Mouse (Mus musculus) embryonic facial prominence, embryonic 12.5 days (tissue): ENCODE data around the gene Mtmr12. TPM values are rescaled to one million over a fixed set of nuclear protein-coding genes. Genes with fewer than 3 reads are reported as not detected.

ENCODE experiments used
- ATAC-seq: fragments of 200-750 bp; cut with Nextera tagmentation; 2 replicates; pipeline ENCODE4 v1.8.0; 2017; ENCODE audit not compliant: insufficient number of reproducible peaks, insufficient read depth, low FRiP score, low TSS enrichment
- H3K27ac ChIP-seq: fragments of 300-500 bp; sonication (generic); 2 replicates; pipeline ENCODE4 v1.5.1; 2016; ENCODE audit warnings: mild to moderate bottlenecking
- H3K27me3 ChIP-seq: fragments of 300-500 bp; sonication (generic); 2 replicates; pipeline ENCODE4 v1.6.1; 2016; ENCODE audit warnings: mild to moderate bottlenecking, moderate library complexity
- H3K36me3 ChIP-seq: fragments of 300-500 bp; sonication (generic); 2 replicates; pipeline ENCODE4 v1.6.1; 2016; ENCODE audit warnings: mild to moderate bottlenecking
- H3K4me1 ChIP-seq: fragments of 300-500 bp; sonication (generic); 2 replicates; pipeline ENCODE4 v1.6.1; 2016
- H3K4me2 ChIP-seq: fragments of 300-500 bp; sonication (generic); replicated peaks from 2 replicates; pipeline ENCODE4 v1.6.1; 2016; ENCODE audit warnings: mild to moderate bottlenecking, moderate library complexity
- H3K4me3 ChIP-seq: fragments of 300-500 bp; sonication (generic); 2 replicates; pipeline ENCODE4 v1.5.1; 2016; ENCODE audit warnings: mild to moderate bottlenecking
- H3K9ac ChIP-seq: fragments of 300-500 bp; sonication (generic); 2 replicates; pipeline ENCODE4 v1.6.1; 2016; ENCODE audit warnings: mild to moderate bottlenecking, moderate library complexity
- H3K9me3 ChIP-seq: fragments of 300-500 bp; sonication (generic); 2 replicates; pipeline ENCODE4 v1.6.1; 2016; ENCODE audit warnings: mild to moderate bottlenecking, moderate library complexity
- WGBS: fragments of 180-500 bp; shearing (Covaris S2); methylation state at CpG from one replicate; pipeline ENCODE4 v1.1.7; 2016; 5-methylcytosine and 5-hydroxymethylcytosine counted together
- polyA plus RNA-seq: library from polyadenylated mRNA; unstranded; fragments of >200 nt; fragmentation: Nextera tagmentation; extraction: Ambion mirVana; gene quantifications from 2 replicates; pipeline ENCODE4 v1.2.1, GENCODE M21; 2016

The Mtmr12 gene
- polyA plus RNA-seq, 1 experiment from 2014 or later, result 20.1 TPM

DNA sequence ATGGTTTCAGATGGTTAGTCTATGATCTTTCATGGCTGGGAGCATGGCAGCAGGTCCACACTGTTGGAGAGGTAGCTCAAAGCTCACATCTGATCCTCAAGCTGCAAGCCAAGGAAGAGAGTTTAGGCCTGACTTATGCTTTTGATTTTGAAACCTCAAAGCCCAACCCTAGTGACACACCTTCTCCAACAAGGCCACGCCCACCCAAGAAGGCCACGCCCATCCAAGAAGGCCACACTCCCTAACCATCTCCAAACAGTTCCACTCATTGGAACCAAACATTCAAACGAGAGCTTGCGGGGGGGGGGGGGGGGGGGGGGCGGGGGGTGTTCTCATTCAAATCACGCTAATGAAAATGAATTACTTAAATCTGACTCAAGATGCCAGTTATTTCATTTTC lies 96.9 kb downstream of the Mtmr12 start:
- 71% methylated on average over 5 of the region's 6 CpGs for WGBS
- no peaks in the 10 kb centered on the region for H3K4me1 ChIP-seq
- no peak overlapping the region for H3K4me2 ChIP-seq
- no peaks in the 10 kb centered on the region for H3K36me3 ChIP-seq
- H3K4me3 ChIP-seq, result no peak overlapping the region
- H3K27ac ChIP-seq, result no peak overlapping the region
- no peaks in the 10 kb centered on the region for H3K27me3 ChIP-seq
- no peaks in the 10 kb centered on the region for H3K9me3 ChIP-seq
- ATAC-seq, result no peak
- H3K9ac ChIP-seq, result no peak overlapping the region

GRCm38 (mm10) chr15:12306188-12307071 lies 101.6 kb downstream of the Mtmr12 start:
- Histone ChIP-seq H3K4me1 (no peaks in the 10 kb centered on the region), H3K9me3 (no peaks in the 10 kb centered on the region), H3K36me3 (no peaks in the 10 kb centered on the region), H3K27ac (no peak overlapping the region), H3K27me3 (no peaks in the 10 kb centered on the region), H3K9ac (no peak overlapping the region), H3K4me2 (no peak overlapping the region), H3K4me3 (no peak overlapping the region)
- ATAC-seq, result no peak
- 52% methylated on average over 8 of the region's 8 CpGs for WGBS

DNA sequence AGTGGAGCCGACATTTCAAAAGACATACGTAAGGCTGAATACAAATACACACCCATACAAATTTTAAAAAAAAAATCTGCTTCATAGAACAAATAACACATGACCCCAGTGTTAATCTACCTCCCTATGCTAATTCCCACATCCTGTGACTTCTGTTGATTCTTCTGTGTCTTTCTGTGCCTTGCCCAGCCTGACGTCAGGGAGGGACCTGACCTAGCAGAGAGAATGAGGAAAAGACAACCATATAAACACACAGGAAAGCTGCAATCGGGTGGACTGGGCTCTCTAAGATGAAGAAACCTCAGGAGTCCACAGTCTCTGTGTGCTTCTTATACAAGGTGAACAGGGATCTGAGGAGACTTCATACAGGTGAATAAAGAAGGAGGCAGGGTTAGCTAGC lies 102.3 kb downstream of the Mtmr12 start:
- 70% methylated on average over 4 of the region's 4 CpGs for WGBS
- no peaks in the 10 kb centered on the region for H3K36me3 ChIP-seq
- no peak for ATAC-seq
- no peak overlapping the region for H3K4me3 ChIP-seq
- H3K9me3 ChIP-seq, result no peaks in the 10 kb centered on the region
- H3K27me3 ChIP-seq, result no peaks in the 10 kb centered on the region
- H3K27ac ChIP-seq, result no peak overlapping the region
- no peaks in the 10 kb centered on the region for H3K4me1 ChIP-seq
- H3K4me2 ChIP-seq, result no peak overlapping the region
- no peak overlapping the region for H3K9ac ChIP-seq

DNA sequence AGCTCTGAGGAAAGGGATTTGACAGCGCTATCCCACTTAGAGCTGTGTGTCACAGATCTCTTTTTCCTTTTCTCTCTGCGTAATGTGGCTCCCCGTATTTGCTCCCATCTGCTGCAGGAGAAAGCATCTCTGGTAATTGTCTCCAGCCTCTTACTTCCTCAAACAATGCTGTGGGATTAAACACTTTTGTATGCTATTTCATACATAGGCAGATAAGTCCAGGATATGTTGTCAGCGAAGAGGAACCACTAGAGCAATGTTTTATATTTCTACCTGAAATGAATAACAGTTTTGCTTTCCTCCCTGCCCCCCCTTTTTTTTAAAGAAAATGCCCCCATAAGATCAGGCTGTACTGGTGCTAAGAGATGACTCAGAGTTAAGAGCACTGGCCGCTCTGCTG lies 103.7 kb downstream of the Mtmr12 start:
- no peaks in the 10 kb centered on the region for H3K36me3 ChIP-seq
- no peak overlapping the region for H3K27ac ChIP-seq
- H3K4me3 ChIP-seq, result no peak overlapping the region
- no peaks in the 10 kb centered on the region for H3K9me3 ChIP-seq
- H3K4me2 ChIP-seq, result no peak overlapping the region
- no peak overlapping the region for H3K9ac ChIP-seq
- no peaks in the 10 kb centered on the region for H3K4me1 ChIP-seq
- WGBS, result 83% methylated on average over 5 of the region's 5 CpGs
- ATAC-seq, result no peak
- H3K27me3 ChIP-seq, result no peaks in the 10 kb centered on the region

DNA sequence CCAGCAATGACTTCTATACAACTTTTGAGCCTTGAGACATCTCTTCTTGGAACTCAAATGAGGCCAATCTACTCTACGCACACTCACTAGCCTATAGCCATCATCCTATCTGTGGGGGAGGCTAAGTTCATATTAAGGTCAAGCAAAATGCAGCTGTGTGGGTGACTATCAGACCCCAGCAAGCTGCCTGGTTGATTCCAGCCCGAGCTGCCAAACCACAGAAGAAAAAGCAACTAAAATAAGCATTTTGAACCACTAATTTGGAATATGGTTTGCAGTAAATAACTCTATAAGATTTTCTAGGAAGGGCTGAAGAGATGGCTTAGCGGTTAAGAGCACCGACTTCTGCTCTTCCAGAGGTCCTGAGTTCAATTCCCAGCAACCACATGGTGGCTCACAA lies 105.8 kb downstream of the Mtmr12 start:
- Histone ChIP-seq H3K36me3 (no peaks in the 10 kb centered on the region), H3K9ac (no peak overlapping the region), H3K27ac (no peak overlapping the region), H3K4me2 (no peak overlapping the region), H3K4me3 (no peak overlapping the region), H3K27me3 (no peaks in the 10 kb centered on the region), H3K4me1 (no peaks in the 10 kb centered on the region), H3K9me3 (no peaks in the 10 kb centered on the region)
- ATAC-seq, result no peak
- WGBS, result 85% methylated on average over 4 of the region's 4 CpGs

DNA sequence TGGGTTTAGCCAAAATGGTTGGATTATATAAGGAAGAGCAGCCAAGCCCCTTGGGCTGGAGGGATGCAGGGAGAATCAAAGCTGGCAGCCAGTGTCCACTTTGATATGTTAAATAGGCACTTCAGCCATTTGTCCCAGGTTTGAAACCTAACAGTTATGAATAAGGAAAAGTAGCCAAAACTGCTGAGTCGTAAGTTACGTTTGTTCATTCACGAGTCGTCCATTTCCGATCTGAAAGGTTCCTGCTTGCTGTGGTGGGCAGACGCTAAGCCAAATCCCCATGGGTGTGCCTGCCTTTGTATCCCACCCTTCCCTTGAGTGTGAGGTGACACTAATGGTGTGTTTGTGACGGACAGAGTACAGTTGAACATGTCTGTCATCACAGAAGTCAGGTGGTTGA lies 106.6 kb downstream of the Mtmr12 start:
- Histone ChIP-seq H3K4me2 (no peak overlapping the region), H3K9me3 (no peaks in the 10 kb centered on the region), H3K36me3 (no peaks in the 10 kb centered on the region), H3K4me3 (no peak overlapping the region), H3K4me1 (no peaks in the 10 kb centered on the region), H3K9ac (no peak overlapping the region), H3K27ac (no peak overlapping the region), H3K27me3 (no peaks in the 10 kb centered on the region)
- no peak for ATAC-seq
- 89% methylated on average over 7 of the region's 7 CpGs for WGBS

GRCm38 (mm10) chr15:12313255-12313654 lies 108.4 kb downstream of the Mtmr12 start:
- Histone ChIP-seq H3K9me3 (no peaks in the 10 kb centered on the region), H3K4me2 (no peak overlapping the region), H3K4me1 (no peaks in the 10 kb centered on the region), H3K9ac (no peak overlapping the region), H3K4me3 (no peak overlapping the region), H3K27me3 (no peaks in the 10 kb centered on the region), H3K27ac (no peak overlapping the region), H3K36me3 (no peaks in the 10 kb centered on the region)
- ATAC-seq, result no peak
- WGBS, result 16% methylated on average over 1 of the region's 1 CpGs

DNA sequence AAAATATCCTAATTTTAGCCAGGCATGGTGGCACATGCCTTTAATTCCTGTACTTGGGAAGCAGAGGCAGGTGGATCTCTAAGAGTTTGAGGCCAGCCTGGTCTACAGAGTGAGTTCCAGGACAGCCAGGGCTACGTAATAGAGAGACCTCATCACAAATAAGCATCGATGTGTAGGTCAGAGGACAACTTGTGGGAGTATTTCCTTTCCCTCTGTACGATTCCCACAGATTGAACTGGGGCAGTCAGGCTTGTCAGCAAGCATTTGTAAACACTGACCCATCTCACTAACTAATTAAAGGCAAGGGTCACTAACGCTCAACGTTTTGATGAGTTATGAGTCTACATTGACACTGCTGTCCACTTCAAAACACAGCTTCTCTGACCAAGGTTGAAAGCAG lies 109.8 kb downstream of the Mtmr12 start:
- Histone ChIP-seq H3K9ac (no peak overlapping the region), H3K9me3 (no peaks in the 10 kb centered on the region), H3K4me1 (no peaks in the 10 kb centered on the region), H3K4me3 (no peak overlapping the region), H3K4me2 (no peak overlapping the region), H3K36me3 (no peaks in the 10 kb centered on the region), H3K27me3 (no peaks in the 10 kb centered on the region), H3K27ac (no peak overlapping the region)
- WGBS, result 76% methylated on average over 5 of the region's 5 CpGs
- no peak for ATAC-seq

- WGBS, result 45% methylated on average over 2 of the region's 2 CpGs
- no peak overlapping the region for H3K27ac ChIP-seq
Observed at GRCm38 (mm10) chr15:12315996-12316395, 111.2 kb downstream of the Mtmr12 start.

DNA sequence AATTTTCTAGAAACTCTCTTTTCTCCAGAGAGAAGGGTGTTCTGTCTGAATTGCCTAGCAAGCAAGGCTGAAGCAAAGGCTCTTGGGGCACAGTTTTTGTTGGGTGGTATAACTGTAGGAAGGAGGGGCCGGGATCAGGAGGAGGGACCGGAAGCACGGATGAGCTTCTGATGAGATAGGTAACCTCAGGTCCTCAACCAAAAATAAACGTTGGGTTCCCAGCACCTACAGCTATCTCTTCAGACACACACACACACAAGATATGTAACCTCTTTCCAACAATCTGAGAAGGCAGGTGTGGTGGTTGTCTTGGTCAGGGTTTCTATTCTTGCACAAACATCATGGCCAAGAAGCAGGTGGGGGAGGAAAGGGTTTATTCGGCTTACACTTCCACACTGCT lies 112.5 kb downstream of the Mtmr12 start:
- Histone ChIP-seq H3K9ac (no peak overlapping the region), H3K9me3 (no peaks in the 10 kb centered on the region), H3K36me3 (no peaks in the 10 kb centered on the region), H3K4me3 (no peak overlapping the region), H3K4me2 (no peak overlapping the region), H3K27ac (no peak overlapping the region), H3K27me3 (peaks cover 3% of the 10 kb centered on the region; the same call in 1 of the 2 replicates), H3K4me1 (no peaks in the 10 kb centered on the region)
- ATAC-seq, result no peak
- 88% methylated on average over 5 of the region's 5 CpGs for WGBS

More at GRCm38 (mm10) chr15:12315996-12316395, 111.2 kb downstream of the Mtmr12 start:
- Histone ChIP-seq H3K27me3 (peaks cover 3% of the 10 kb centered on the region; the same call in 1 of the 2 replicates), H3K9me3 (no peaks in the 10 kb centered on the region), H3K4me1 (no peaks in the 10 kb centered on the region), H3K4me3 (no peak overlapping the region), H3K4me2 (no peak overlapping the region), H3K36me3 (no peaks in the 10 kb centered on the region), H3K9ac (no peak overlapping the region)
- no peak for ATAC-seq

DNA sequence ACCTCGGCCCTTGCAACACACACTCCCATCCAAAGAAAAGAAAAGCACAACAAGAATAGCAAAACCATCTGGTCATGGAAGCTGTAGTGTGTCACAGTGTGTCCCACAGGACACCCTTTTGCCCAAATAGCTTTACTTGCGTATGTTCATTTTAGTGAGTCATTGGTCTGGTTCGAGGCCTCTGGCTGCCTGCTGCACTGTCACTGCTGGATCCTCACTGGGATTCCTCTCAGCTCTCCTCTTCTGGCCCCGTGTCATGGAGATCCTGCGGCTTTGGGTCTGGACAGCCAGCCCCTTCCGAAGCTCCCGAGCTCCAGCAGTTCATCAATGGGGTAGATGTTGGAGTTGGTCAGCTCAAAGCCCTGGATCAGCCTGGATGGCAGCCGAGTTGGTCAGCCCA lies 113.6 kb downstream of the Mtmr12 start:
- H3K4me3 ChIP-seq, result no peak overlapping the region
- 86% methylated on average over 8 of the region's 8 CpGs for WGBS
- no peaks in the 10 kb centered on the region for H3K9me3 ChIP-seq
- peaks cover 3% of the 10 kb centered on the region; the same call in 1 of the 2 replicates for H3K27me3 ChIP-seq
- no peak overlapping the region for H3K4me2 ChIP-seq
- peaks cover 4% of the 10 kb centered on the region; the same call in 1 of the 2 replicates for H3K4me1 ChIP-seq
- no peak for ATAC-seq
- H3K27ac ChIP-seq, result no peak overlapping the region
- no peaks in the 10 kb centered on the region for H3K36me3 ChIP-seq
- no peak overlapping the region for H3K9ac ChIP-seq

DNA sequence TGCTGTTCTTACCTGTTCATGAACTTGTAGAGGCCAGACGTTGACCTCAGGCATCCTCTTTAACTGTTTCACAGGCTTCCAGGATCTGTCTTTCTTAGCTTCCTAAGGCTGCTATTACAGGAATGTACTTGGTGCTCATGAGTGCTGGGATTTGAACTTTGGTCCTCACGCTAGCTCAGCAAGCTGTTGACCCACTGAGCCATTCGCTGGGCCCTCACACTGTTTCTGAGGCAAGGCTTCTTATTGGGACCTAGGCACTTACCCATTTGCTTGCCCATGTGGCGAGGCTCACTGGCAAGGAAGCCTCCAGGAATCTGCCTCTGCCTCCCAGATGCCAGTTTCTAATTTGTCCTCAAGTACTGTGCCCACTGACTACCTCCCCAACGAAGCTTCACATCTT lies 115.1 kb downstream of the Mtmr12 start:
- Histone ChIP-seq H3K27ac (no peak overlapping the region), H3K9me3 (no peaks in the 10 kb centered on the region), H3K4me1 (peaks cover 9% of the 10 kb centered on the region), H3K36me3 (no peaks in the 10 kb centered on the region), H3K27me3 (peaks cover 3% of the 10 kb centered on the region; the same call in 1 of the 2 replicates), H3K4me3 (no peak overlapping the region), H3K9ac (no peak overlapping the region), H3K4me2 (0 out of 2 replicates have a peak overlapping the region, but pooled peaks have one; percentile 75)
- ATAC-seq, result no peak
- 47% methylated on average over 5 of the region's 5 CpGs for WGBS
